Mouse (Mus musculus) right cerebral cortex, postnatal 36 days (tissue): ENCODE data around the gene Ate1.
A peak's percentile ranks its signal among the peaks of the same experiment; 100 is the strongest.
"Not testable (repeated sequence)": the region's sequence is repeated elsewhere in the genome, so short reads cannot be mapped to it uniquely, and the experiment has no call there.

Experiments used
- DNase-seq, 2 experiments: peaks; one replicate each; pipeline ENCODE4 v3.0.0; 2022; ENCODE audit warnings: low spot score in 2 of 2, mixed read lengths in 1 of 2

The Ate1 gene

DNA sequence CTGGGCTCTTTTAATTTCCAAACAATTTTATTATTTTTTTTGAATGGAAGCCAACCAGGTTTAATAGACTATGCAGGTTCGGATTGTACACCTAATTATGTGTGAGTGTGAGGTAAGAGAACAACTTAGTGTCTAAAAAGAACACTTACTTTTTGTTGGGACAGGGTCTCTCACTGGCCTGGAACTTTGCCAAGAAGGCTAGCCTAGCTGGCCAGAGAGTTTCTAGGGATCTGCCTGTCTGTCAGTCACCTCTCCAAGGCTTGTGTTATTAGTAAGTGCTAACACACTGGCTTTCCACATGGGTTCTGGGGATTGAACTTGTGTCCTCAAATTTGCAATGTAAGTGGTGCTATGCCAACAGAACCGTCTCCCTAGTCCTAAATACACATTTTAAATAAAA lies 116.8 kb downstream of the Ate1 start:
- DNase-seq: no peak

DNA sequence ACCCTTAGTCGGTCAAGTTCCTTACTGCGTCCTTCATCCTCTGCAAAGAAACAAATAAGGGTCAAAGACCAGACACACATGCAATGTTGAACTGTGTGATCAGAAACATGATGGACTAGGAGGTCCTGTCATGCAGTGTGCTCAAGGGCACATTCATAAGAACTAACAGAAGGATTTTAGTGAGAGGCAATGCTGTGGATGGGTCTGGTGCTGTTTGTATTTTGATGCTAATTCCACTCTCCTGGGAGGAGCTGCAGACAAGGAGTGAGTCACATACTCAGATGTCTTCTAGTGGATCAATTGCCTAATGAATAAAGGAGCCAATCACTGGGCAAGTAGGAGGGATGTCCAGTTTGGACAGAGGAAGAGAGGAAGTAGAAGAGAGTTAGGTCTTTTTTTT lies 125.5 kb downstream of the Ate1 start:
- no peak for DNase-seq

DNA sequence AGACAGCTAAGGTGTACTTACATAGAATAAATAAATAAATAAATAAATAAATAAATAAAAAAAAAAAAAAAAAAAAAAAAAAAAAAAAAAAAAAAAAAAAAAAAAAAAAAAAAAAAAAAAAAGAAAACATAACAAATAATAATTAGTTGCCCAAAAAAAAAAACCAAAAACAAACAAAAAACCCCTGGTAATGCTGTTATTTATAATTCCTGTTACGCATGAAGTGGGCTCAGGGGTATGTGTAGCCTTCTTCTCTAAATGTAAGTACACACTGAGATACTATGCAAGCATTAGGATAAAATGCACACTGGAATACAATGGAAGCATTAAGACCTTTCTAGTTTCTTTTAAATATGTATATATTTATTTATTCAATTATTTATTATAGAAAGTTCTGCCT lies 130.1 kb downstream of the Ate1 start:
- not testable (repeated sequence) for DNase-seq

DNA sequence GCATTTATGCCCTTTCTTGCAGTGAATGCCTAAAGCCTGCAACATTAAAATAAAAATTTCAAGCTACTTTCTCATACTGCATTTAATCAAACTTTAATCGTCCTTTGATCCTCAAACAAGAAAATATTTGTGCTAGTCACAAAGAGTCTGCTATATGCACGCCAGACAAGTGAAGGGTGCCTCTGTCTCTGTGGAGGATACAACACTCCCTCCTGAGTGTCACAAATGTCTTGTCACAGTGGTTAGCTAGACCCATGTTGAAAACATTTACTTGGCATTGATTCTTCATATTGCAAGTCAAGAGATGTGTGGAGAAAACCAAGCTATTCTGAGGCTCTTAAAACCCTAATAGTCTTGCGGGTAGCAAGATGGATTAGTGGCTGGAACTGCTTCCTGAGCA lies 133.9 kb downstream of the Ate1 start:
- no peak for DNase-seq

DNA sequence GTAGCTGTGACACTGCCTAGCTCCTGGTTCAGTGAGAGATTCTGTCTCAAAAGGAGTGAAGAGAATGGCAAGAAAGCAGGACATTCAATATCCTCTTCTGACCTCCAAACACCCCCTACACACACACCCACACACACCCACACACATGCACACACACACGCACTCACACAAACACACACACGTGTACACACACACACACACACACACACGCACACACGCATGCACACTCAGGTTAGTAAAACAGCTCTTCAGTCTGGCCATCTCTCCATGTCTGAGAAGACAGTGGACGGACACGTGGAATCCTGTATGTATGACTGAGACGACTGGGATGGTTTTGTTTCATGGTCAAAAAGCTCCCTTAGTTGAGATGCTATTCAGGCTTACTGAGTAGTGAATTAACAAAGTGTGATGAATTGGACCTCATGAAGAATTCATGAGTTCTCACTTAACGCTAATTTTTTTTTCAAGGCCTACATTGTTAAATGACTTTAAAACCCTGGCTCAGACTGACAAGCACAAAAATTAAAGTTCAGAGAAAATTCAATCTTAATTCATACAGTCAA lies 134.4 kb downstream of the Ate1 start:
- no peak for DNase-seq

DNA sequence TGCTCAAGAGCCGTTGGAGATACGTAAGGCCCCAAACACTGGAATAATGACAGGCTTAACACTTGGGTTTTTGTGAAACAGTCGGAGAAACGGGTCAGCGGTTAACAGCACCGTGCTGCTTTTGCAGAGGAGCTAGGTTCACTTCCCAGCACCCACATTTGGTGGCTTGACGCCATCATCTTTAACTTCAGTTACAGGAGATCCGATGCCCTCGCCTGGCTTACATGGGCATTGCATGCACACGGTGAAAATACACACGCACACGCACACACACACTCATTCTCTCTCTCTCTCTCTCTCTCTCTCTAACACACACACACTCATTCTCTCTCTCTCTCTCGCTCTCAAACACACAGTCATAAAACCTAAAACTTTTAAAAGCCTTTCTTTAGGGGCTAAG lies 138.0 kb downstream of the Ate1 start:
- no peak for DNase-seq

DNA sequence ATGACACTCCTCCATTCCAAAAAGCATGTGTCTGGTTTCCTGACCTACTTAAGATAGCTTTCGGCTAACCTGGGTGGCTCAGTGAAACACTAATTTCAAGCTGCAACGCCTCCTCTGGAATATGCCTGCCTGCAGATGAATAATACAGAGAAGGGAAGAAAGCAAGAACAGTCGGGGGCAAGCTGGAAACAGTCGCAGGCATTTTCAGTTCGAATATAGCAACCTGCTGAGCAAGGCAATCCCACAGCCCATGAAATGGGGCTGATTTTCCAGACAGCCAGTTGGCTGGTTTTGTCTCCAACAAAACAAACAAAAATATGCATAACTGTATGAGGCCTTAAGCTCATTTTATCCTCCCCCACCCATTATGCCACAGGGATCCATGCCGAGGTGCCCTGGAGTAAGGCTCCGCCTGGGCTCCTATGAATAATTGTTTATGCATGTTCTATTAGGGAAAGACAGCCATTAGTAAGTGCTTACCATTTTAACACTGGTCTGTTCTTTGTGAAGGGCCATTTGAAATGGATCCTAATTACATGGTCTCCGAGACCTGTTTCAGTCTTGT lies 138.7 kb downstream of the Ate1 start:
- peak in 1 of 2 experiments; percentile 38 for DNase-seq

DNA sequence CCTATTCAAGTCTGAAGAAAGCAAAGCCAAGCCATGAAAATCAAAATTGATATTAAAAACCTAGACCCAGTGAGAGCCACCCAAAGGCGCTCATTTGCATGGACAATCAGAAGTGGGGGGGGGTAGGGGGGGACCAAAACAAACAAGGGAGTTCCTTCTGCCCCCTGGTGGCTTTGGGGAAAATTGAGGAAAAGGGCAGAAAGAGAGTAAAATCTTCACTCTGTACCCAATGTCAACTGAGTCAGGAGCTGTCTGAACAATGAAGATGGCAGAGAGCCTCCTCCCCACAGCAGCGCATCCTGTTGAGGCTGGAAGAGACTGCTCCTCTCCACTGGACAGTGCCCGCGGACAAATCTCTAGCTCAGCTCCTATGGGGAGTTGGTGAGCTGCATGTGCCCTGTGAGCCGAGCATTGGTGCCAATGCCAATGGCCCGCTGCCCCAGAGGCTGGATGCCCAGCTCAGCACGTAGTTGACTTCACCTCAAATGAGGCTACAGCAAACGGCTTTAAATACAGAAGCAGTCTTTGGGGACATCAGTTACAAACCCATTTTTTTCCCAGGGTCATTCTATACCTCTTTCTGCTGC lies 139.3 kb downstream of the Ate1 start:
- no peak for DNase-seq

DNA sequence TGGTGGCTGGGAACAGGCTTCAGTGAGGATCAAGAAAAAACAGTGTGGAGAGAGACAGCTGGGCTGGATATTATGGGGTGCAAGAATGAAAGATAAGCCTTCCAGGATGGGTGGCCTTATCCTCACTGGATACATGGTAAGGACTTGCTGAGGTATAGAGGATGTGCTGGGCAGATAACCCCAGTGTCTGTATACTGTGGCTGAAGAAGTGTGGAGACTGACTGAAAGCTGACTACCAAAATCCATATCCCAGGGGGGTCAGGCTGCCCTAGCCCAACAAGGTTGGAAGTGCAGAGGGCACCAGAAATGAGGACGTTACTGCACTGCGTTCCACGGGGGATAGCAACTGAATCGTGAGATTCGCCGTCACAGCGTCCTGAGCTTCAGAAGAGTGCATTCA lies 139.8 kb downstream of the Ate1 start:
- DNase-seq: no peak

DNA sequence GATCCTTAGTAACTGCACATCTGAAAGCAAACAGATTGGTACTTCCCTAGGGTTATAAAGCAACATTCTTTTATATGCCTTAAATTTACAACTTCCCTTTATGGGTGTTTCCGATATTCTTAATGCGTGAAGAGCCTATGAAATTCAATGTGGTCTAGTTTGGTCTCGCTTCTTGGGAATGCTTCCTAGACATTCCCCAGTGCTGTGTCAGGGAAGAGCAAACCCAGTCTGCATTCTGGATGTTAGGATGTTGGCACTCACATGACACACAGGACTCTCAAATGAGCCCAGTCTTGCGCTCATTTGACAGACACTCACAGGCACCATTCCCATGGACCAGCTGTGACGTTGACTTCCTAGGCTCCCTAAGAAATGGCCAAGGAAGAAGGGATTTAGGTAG lies 140.3 kb downstream of the Ate1 start:
- DNase-seq: no peak

DNA sequence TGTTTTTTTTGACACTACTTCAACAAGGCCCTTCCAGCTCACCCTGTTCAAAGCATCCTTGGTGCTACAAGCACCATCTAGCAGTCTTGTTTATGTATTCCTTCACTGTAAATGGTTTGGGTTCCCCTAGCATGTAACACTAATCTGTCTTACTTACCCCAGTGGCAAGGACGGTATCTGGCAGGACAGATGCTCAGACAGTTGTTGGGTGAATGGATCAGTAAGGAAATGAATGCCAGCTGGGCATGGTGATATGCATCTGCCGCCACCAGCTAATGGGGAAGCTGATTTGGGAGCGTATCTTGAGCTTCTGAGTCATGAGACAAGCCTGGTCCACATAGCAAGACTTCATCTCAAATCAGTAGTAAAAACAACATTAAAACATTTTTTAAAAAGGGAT lies 141.9 kb downstream of the Ate1 start:
- DNase-seq: no peak

DNA sequence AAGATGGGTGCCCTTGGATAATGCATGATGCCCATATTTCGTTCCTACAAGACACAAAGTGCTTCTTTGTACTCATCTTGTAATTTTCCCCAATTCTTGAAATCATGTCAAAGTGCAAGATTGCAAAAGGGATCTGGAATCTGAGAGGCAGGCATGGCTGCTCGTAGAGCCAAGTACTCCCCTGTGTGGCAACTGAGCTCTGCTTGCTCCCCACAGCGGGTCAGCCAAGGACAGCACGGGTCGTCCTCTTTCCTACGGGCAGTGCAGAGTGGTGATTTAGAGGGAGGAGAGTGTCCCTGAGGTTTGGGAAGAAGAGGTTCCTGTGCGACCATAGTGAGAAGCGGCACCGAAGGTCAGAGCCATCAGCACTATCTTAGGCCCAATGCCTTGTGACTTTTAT lies 145.9 kb downstream of the Ate1 start:
- DNase-seq: no peak

DNA sequence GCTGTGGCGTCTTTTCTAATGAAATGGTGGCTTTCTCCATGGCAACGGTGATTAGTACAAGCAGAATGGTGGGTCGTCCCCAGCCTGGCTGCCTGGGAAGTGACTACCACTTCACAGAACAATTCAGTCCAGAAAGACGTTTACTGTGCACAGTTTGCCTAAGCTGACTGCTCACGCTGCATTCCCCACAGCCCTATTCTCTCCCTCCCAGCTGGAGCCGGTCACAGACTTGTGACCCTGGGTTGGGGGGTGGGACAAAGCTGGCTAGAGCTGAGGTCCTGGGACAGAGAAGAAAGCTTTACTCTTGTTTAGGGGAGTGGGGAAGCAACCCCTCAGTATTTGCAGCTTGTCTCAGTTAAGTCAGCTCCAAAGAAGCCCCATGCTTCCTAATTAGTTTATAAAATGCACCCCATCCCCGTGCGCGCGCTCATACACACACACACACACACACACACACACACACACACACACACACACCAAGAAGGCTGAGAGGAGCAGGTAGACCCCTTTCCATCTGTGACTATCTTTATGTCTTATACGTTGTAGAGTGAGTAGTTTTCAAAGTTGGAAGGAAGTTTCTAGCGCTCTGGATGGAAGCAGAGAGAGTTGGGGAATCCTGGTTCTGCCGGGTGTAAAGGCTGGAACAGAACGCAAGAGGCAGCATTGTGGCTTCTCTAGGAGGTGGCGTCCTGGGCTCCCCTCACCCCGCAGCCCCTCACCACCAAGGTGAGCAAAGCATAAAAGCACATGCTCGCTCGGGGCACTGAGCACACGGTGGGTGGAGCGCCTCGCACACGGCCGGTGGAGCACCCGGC lies 151.1 kb downstream of the Ate1 start:
- DNase-seq: no peak

DNA sequence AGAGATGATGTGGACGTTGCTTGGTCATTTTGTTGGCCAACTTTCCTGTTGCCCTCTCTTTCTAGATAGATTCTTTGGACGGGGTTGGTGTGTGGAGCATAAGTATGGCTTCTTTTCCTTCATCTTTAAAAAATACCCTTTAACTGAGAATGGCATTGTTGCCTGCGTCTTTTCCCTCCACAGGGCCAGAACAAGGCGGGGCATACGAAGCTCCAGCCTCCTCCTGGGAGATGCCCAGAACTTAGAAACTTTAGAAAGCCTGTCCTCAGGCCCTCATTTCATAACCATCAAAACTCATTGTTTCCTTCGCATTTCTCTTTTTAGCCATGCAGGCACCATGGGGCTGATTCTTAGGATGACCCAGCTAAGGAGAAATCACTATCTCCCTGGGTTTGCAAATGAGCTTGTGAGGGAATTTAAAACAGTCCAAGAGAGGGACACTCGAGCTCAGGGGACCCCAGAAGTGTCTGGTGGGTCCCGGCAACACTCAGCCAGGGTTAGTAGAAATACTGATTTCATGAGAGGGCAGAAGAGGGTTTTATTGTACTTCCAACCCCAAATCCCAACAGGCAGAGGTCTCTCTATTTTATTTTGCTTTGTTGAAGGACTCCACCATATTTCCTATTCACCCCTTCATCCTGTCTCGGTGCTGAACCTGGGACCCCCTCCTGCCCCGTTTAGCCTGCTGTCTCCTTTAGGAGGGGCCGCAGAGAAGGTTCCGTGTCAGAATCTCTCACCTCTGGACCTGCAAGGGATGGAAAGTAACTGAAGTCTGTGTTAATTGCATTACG lies 151.9 kb downstream of the Ate1 start:
- DNase-seq: no peak

DNA sequence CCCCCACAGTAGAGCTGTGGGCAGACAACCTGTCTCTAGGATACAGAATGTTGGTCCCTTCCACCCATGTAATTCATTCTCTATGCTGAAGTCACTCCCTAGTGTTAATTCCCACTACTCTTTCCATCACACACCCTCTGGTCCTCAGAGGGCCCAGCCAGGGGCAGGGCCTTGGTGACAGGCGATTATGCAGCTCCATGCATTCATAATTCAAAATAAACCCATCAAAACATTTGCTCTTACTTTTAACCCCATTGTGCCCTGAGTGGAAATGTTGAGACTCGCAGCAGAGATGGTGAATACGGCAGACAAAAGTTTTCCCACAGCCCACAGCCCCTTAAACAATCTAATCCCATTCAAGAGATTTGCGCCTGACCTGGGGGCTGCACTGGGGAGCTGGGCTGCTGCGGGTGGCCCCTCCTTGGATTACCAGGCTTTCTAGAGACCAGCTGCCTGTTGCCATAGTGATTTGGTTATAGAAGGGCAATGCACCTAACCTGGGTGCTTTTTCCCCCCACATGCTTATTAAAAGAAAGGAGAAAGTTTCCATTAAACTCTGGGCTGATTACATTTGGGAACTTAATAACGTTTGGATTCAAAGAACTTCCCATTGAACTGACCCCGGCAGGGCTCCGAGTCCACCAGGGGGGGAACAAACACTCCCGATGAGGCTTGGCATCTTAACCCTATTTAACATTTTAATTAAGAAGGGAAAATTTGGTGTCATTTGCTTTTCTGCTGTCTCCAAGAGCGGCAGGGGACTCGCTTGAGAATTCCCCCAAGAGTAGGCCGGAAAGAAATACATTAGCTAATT lies 152.7 kb downstream of the Ate1 start:
- DNase-seq: no peak

DNA sequence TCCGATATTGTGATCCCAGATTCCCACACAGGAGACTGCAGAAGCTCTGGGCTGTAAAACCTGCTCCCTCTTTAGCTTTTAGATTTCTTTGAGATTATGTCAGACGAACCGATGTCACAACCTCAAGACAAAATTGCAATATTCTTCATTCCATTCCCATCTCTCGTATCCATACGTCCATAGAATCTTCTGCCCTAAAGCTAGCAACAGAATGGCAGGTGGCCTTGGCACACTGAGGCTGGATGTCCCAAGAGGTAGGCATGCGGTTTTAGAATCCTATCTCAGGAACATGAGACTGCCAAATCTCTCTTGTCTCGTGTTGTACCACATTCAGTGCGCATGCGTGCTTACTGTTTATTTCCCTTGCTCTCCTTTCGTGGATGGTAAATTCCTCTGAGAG lies 154.5 kb downstream of the Ate1 start:
- no peak for DNase-seq
